Mouse (Mus musculus): ENCODE measurements around the gene Pipox. TPM values are rescaled to one million over a fixed set of nuclear protein-coding genes. Genes with fewer than 3 reads are reported as not detected.

Pipox gene
- polyA plus RNA-seq, 1 experiment from 2014 or later = 4.2 TPM

- Histone ChIP-seq H3K9me3 (no peaks in the 10 kb centered on the region), H3K36me3 (no peaks in the 10 kb centered on the region), H3K4me3 (no peak overlapping the region), H3K9ac (no peak overlapping the region), H3K4me1 (replicated peaks) (peaks cover 57% of the 10 kb centered on the region), H3K4me2 (no peak overlapping the region), H3K27ac (no peak overlapping the region), H3K27me3 (peaks cover 18% of the 10 kb centered on the region)
- WGBS = 25% methylated on average over 1 of the region's 1 CpGs
- ATAC-seq (ENCODE audit: low FRiP score) = no peak
Observed at GRCm38 (mm10) chr11:77904707-77905106, 10.8 kb upstream of the Pipox start.

- ATAC-seq (ENCODE audit: low FRiP score) = no peak
- peak overlapping the region; percentile 35; the same call in 1 of the 2 replicates for H3K9ac ChIP-seq
- peak overlapping the region; percentile 63 for H3K27ac ChIP-seq
- H3K4me2 ChIP-seq = no peak overlapping the region
- no peak overlapping the region for H3K4me3 ChIP-seq
- H3K27me3 ChIP-seq = peaks cover 22% of the 10 kb centered on the region
- WGBS = 18% methylated on average over 3 of the region's 3 CpGs
- peaks cover 51% of the 10 kb centered on the region for H3K4me1 ChIP-seq (replicated peaks)
- no peaks in the 10 kb centered on the region for H3K9me3 ChIP-seq
- H3K36me3 ChIP-seq = no peaks in the 10 kb centered on the region
Observed at GRCm38 (mm10) chr11:77903761-77904160, 9.9 kb upstream of the Pipox start.

- H3K36me3 ChIP-seq = no peaks in the 10 kb centered on the region
- no peaks in the 10 kb centered on the region for H3K9me3 ChIP-seq
- peaks cover 21% of the 10 kb centered on the region for H3K27me3 ChIP-seq
- no peak for ATAC-seq (ENCODE audit: low FRiP score)
- peak overlapping the region; percentile 58 for H3K27ac ChIP-seq
- H3K4me3 ChIP-seq = no peak overlapping the region
- H3K4me1 ChIP-seq (replicated peaks) = peaks cover 59% of the 10 kb centered on the region
- no peak overlapping the region for H3K4me2 ChIP-seq
- 32% methylated on average over 8 of the region's 8 CpGs for WGBS
- no peak overlapping the region for H3K9ac ChIP-seq
Observed at GRCm38 (mm10) chr11:77901775-77902355, 8.0 kb upstream of the Pipox start.

GRCm38 (mm10) chr11:77901366-77901765 lies 7.5 kb upstream of the Pipox start:
- Histone ChIP-seq H3K4me1 (replicated peaks) (peaks cover 59% of the 10 kb centered on the region), H3K9ac (no peak overlapping the region), H3K27me3 (peaks cover 21% of the 10 kb centered on the region), H3K4me2 (no peak overlapping the region), H3K4me3 (no peak overlapping the region), H3K27ac (peak overlapping the region; percentile 58), H3K9me3 (no peaks in the 10 kb centered on the region), H3K36me3 (no peaks in the 10 kb centered on the region)
- WGBS = 49% methylated on average over 5 of the region's 5 CpGs
- no peak for ATAC-seq (ENCODE audit: low FRiP score)

- Histone ChIP-seq H3K27ac (no peak overlapping the region), H3K4me2 (no peak overlapping the region), H3K9me3 (no peaks in the 10 kb centered on the region)
Observed at GRCm38 (mm10) chr11:77900696-77901095, 6.8 kb upstream of the Pipox start.

GRCm38 (mm10) chr11:77900187-77900586 lies 6.3 kb upstream of the Pipox start:
- H3K27ac ChIP-seq = no peak overlapping the region
- H3K4me1 ChIP-seq (replicated peaks) = peaks cover 65% of the 10 kb centered on the region
- WGBS = 88% methylated on average over 3 of the region's 3 CpGs
- no peaks in the 10 kb centered on the region for H3K36me3 ChIP-seq
- no peak overlapping the region for H3K9ac ChIP-seq
- no peak for ATAC-seq (ENCODE audit: low FRiP score)
- no peak overlapping the region for H3K4me3 ChIP-seq
- H3K9me3 ChIP-seq = no peaks in the 10 kb centered on the region
- H3K4me2 ChIP-seq = no peak overlapping the region
- H3K27me3 ChIP-seq = peaks cover 21% of the 10 kb centered on the region

More at GRCm38 (mm10) chr11:77900696-77901095, 6.8 kb upstream of the Pipox start:
- no peaks in the 10 kb centered on the region for H3K36me3 ChIP-seq
- WGBS = 93% methylated on average over 4 of the region's 4 CpGs
- peaks cover 60% of the 10 kb centered on the region for H3K4me1 ChIP-seq (replicated peaks)
- no peak overlapping the region for H3K9ac ChIP-seq
- ATAC-seq (ENCODE audit: low FRiP score) = no peak
- no peak overlapping the region for H3K4me3 ChIP-seq
- H3K27me3 ChIP-seq = peaks cover 21% of the 10 kb centered on the region

GRCm38 (mm10) chr11:77896820-77897805 lies 3.2 kb upstream of the Pipox start:
- Histone ChIP-seq H3K36me3 (no peaks in the 10 kb centered on the region), H3K9me3 (no peaks in the 10 kb centered on the region), H3K4me2 (peak overlapping the region; percentile 41), H3K4me1 (replicated peaks) (peaks cover 79% of the 10 kb centered on the region), H3K27ac (peak overlapping the region; percentile 85), H3K9ac (peak overlapping the region; percentile 62), H3K4me3 (peak overlapping the region; percentile 7; the same call in 1 of the 2 replicates), H3K27me3 (peaks cover 21% of the 10 kb centered on the region)
- ATAC-seq (ENCODE audit: low FRiP score) = no peak
- WGBS = 9% methylated on average over 23 of the region's 23 CpGs

GRCm38 (mm10) chr11:77896480-77896819 lies 2.6 kb upstream of the Pipox start:
- peak overlapping the region; percentile 62 for H3K9ac ChIP-seq
- no peak overlapping the region; the same call in 1 of the 2 replicates for H3K4me3 ChIP-seq
- H3K4me1 ChIP-seq (replicated peaks) = peaks cover 78% of the 10 kb centered on the region
- H3K36me3 ChIP-seq = no peaks in the 10 kb centered on the region
- peak overlapping the region; percentile 41 for H3K4me2 ChIP-seq
- H3K9me3 ChIP-seq = no peaks in the 10 kb centered on the region
- H3K27me3 ChIP-seq = peaks cover 24% of the 10 kb centered on the region
- peak overlapping the region; percentile 85 for H3K27ac ChIP-seq
- WGBS = 21% methylated on average over 6 of the region's 6 CpGs
- ATAC-seq (ENCODE audit: low FRiP score) = no peak

GRCm38 (mm10) chr11:77896011-77896410 lies 2.1 kb upstream of the Pipox start:
- H3K4me3 ChIP-seq = no peak overlapping the region
- H3K4me1 ChIP-seq (replicated peaks) = peaks cover 76% of the 10 kb centered on the region
- peak overlapping the region; percentile 41 for H3K4me2 ChIP-seq
- 42% methylated on average over 9 of the region's 9 CpGs for WGBS
- peak overlapping the region; percentile 85 for H3K27ac ChIP-seq
- no peak overlapping the region; the same call in 1 of the 2 replicates for H3K9ac ChIP-seq
- peaks cover 23% of the 10 kb centered on the region for H3K27me3 ChIP-seq
- H3K36me3 ChIP-seq = no peaks in the 10 kb centered on the region
- H3K9me3 ChIP-seq = no peaks in the 10 kb centered on the region
- no peak for ATAC-seq (ENCODE audit: low FRiP score)

GRCm38 (mm10) chr11:77894967-77895366 lies 1.1 kb upstream of the Pipox start:
- ATAC-seq (ENCODE audit: low FRiP score) = no peak
- H3K4me1 ChIP-seq (replicated peaks) = peaks cover 83% of the 10 kb centered on the region
- peaks cover 18% of the 10 kb centered on the region for H3K27me3 ChIP-seq
- H3K9ac ChIP-seq = no peak overlapping the region
- H3K27ac ChIP-seq = peak overlapping the region; percentile 85; the same call in 1 of the 2 replicates
- H3K4me2 ChIP-seq = no peak overlapping the region
- no peak overlapping the region for H3K4me3 ChIP-seq
- no peaks in the 10 kb centered on the region for H3K36me3 ChIP-seq
- WGBS = 76% methylated on average over 2 of the region's 2 CpGs
- H3K9me3 ChIP-seq = no peaks in the 10 kb centered on the region

- no peaks in the 10 kb centered on the region for H3K9me3 ChIP-seq
- H3K27me3 ChIP-seq = peaks cover 3% of the 10 kb centered on the region; the same call in 1 of the 2 replicates
- ATAC-seq (ENCODE audit: low FRiP score) = no peak
- no peak overlapping the region for H3K4me3 ChIP-seq
- H3K4me1 ChIP-seq (replicated peaks) = peaks cover 85% of the 10 kb centered on the region
- peak overlapping the region; percentile 85 for H3K27ac ChIP-seq
- H3K4me2 ChIP-seq = peak overlapping the region; percentile 34
- 11% methylated on average over 6 of the region's 6 CpGs for WGBS
- H3K36me3 ChIP-seq = no peaks in the 10 kb centered on the region
- H3K9ac ChIP-seq = peak overlapping the region; percentile 51; the same call in 1 of the 2 replicates
Observed at GRCm38 (mm10) chr11:77893283-77893682, 613 bp downstream of the Pipox start.

GRCm38 (mm10) chr11:77892883-77893282 lies 1.0 kb downstream of the Pipox start:
- Histone ChIP-seq H3K27ac (peak overlapping the region; percentile 85), H3K27me3 (0 out of 2 replicates have a peak, but pooled peaks cover 3% of the 10 kb centered on the region), H3K36me3 (no peaks in the 10 kb centered on the region), H3K9ac (0 out of 2 replicates have a peak overlapping the region, but pooled peaks have one; percentile 51), H3K4me2 (peak overlapping the region; percentile 34), H3K4me3 (no peak overlapping the region), H3K4me1 (replicated peaks) (peaks cover 86% of the 10 kb centered on the region), H3K9me3 (no peaks in the 10 kb centered on the region)
- ATAC-seq (ENCODE audit: low FRiP score) = no peak
- WGBS = 5% methylated on average over 5 of the region's 5 CpGs

All from hindbrain, embryonic 13.5 days (tissue).